Mouse (Mus musculus) gastrocnemius, adult 2 months (tissue): Measurements from ENCODE around the gene Gm21936. TPM values are rescaled to one million over a fixed set of nuclear protein-coding genes. Genes with fewer than 3 reads are reported as not detected.
"Not testable (repeated sequence)": the region's sequence is repeated elsewhere in the genome, so short reads cannot be mapped to it uniquely, and the experiment has no call there.

Source experiments
- DNase-seq: peaks from one replicate; pipeline ENCODE4 v3.0.0; 2022
- H3K27ac ChIP-seq: fragments of 200-600 bp; 2 replicates; pipeline ENCODE4 v1.8.1; 2022; ENCODE audit warnings: mild to moderate bottlenecking
- H3K4me3 ChIP-seq: fragments of 200-600 bp; 2 replicates; pipeline ENCODE4 v1.8.1; 2022; ENCODE audit warnings: mild to moderate bottlenecking, moderate library complexity
- intact Hi-C: fragments of 180-260 bp; cut with DNase I; formaldehyde crosslinking; loops from one replicate; pipeline ENCODE4 v1.15.1; 2025
- long read RNA-seq, 2 experiments: library from polyadenylated mRNA; stranded (forward); transcript quantifications; one replicate each; pipeline ENCODE4 v2.0.0; 2021
- total RNA-seq, 2 experiments: library from RNA; stranded (reverse); gene quantifications; 2 replicates each; pipeline ENCODE4 v1.2.3; 2021

Gm21936 gene
- not detected for total RNA-seq
- long read RNA-seq, experiment 1, result 0 reads
- long read RNA-seq, experiment 2, result 0 reads

DNA sequence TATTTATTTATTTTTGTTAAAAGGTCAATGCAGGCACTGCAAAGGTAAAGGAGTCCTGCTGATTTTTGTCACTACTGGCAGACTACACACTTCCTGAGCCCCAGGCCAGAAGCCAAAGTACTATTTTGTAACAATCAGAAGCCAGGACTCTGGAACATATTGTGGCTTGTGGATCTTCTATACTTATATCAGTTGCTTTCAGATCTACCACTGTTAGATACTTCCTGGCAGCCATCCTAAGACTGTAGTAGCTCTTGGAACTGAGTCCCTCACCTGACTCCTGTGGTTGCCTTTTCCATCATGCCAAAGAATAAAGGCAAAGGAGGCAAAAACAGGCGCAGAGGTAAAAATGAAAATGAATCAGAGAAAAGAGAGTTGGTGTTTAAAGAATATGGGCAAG, at the start of gene Gm21936:
TSS of gene Gm21936 (plus strand) at position 301 of the 400 bp plus-strand sequence.
- DNase-seq, H3K4me3 ChIP-seq, H3K27ac ChIP-seq, intact Hi-C loops: not testable (repeated sequence)

DNA sequence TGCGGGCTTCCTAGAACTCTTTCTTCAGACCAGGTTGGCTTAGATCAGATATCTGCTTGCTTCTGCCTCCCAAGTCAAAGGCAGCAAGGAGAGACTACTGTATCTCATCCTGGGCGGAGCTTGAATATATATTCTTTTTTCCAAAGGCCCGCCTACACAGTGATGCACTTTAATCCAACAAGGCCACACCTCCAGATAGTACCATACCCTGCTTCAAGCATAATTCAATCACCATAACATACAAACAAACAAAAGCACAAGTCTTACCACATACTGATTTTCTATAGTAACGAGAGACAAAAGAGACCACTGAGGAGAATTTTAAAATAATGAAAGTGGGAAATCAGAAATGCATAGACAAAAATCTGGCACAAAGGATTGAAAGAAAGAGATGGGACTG, 19.7 kb upstream of the Gm21936 start, which contains the start of gene Gm21319:
TSS of gene Gm21319 (minus strand) at position 101 of the 400 bp plus-strand sequence.
- intact Hi-C loops, DNase-seq, H3K27ac ChIP-seq, H3K4me3 ChIP-seq: not testable (repeated sequence)

DNA sequence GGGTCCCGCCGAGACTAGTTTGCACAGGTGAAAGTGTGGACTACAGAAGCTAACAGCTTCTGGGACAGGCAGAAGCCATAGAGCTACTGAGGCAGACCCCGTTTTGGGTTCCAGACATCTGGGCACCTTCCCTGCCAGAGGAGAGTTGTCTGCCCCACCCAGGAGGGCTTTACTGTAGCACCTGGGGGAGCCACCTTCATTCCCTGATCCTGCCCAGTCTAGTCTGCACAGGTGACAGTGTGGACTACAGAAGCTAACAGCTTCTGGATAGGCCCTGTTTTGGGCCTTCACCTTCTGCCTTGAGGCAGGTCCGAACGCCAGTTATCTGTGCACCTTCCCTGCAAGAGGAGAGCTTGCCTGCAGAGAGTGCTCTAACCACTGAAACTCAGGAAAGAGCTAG, 2.7 kb downstream of the Gm21936 start:
- H3K27ac ChIP-seq, DNase-seq, intact Hi-C loops, H3K4me3 ChIP-seq: not testable (repeated sequence)

DNA sequence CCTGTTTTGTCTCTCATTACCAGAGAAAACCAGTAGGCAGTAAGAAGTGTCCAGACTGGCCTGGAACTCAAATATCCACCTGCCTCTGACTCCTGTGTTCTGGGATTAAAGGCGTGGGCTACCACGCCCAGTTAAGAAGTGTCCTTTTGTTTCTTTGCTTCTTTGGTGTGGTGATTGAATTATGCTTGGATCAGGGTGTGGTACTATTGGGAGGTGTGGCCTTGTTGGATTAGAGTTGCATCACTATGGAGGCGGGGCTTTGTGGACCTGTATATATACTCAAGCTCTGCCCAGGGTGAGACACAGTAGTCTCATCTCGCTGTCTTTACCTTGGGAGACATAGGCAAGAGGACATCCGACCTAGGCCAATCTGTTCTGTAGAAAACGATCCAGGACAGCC, 21.0 kb downstream of the Gm21936 start, which contains the start of gene BB287469:
TSS of gene BB287469 (plus strand) at position 301 of the 400 bp plus-strand sequence.
- H3K27ac ChIP-seq, H3K4me3 ChIP-seq, DNase-seq, intact Hi-C loops: not testable (repeated sequence)

DNA sequence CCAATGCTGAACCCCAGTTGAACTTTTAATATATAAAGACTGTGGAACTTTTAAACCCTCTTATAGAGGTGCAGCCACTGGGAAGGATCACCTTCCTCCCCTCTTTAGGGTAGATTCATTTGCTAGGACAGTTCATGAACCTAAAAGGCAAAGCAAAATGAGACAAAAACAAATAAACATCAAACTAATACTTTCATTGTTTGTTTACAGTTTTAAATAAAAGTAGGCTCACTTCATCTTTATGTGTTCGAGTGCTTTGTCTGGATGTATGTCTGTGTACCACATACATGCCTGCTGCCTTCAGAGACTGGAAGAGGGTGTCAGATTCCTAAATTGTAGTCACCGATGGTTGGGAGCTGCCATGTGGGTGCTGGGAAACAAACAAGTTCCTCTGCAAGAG, 46.9 kb downstream of the Gm21936 start, which contains the start of gene Gm2001:
TSS of gene Gm2001 (minus strand) at position 101 of the 400 bp plus-strand sequence.
- intact Hi-C loops, H3K27ac ChIP-seq, H3K4me3 ChIP-seq, DNase-seq: not testable (repeated sequence)

Other genes with a start within 250 kb of the Gm21936 start
- gene Oog1, start 192.8 kb upstream of the Gm21936 start, total RNA-seq, result not detected
- gene Gm4027, start 176.6 kb upstream of the Gm21936 start, total RNA-seq, result not detected
- not detected for gene Gm16381, start 150.9 kb upstream of the Gm21936 start, total RNA-seq
- gene Gm21319, start 19.8 kb upstream of the Gm21936 start, total RNA-seq, result not detected
- not detected for gene BB287469, start 21.1 kb downstream of the Gm21936 start, total RNA-seq
- gene Gm2001, start 46.8 kb downstream of the Gm21936 start, total RNA-seq, result not detected
- not detected for gene Gm2016, start 78.6 kb downstream of the Gm21936 start, total RNA-seq
- gene Gm2022, start 99.9 kb downstream of the Gm21936 start, total RNA-seq, result not detected
- gene Gm2035, start 124.3 kb downstream of the Gm21936 start, total RNA-seq, result not detected
- gene Gm2042, start 158.6 kb downstream of the Gm21936 start, total RNA-seq, result not detected
- not detected for gene Gm2075, start 216.3 kb downstream of the Gm21936 start, total RNA-seq
- gene Gm6803, start 223.3 kb downstream of the Gm21936 start, total RNA-seq, result not detected
- gene Gm2056, start 231.5 kb downstream of the Gm21936 start, total RNA-seq, result not detected